Mouse (Mus musculus) erythroblast, adult 5-6 weeks (primary cell): ENCODE measurements around the gene Tox2. TPM values are rescaled to one million over a fixed set of nuclear protein-coding genes. Genes with fewer than 3 reads are reported as not detected.

Experiments
- ATAC-seq: replicated peaks from 2 replicates; pipeline ENCODE4 v1.8.0; 2016; ENCODE audit warnings: moderate number of reproducible peaks, mild to moderate bottlenecking, moderate TSS enrichment, inconsistent platforms; ENCODE audit not compliant: poor library complexity, low FRiP score, severe bottlenecking
- total RNA-seq, 2 experiments: library from RNA; stranded (forward) in 1 of 2; stranded (reverse) in 1 of 2; fragments of 150-400 nt in 1 of 2; fragments of 200-764, 138-1000 nt in 1 of 2; gene quantifications; 2 replicates each; pipeline versions ENCODE4 v1.2.3 to v1.2.4; 2015 to 2017; ENCODE audit warnings: low replicate concordance in 2 of 2

The Tox2 gene
- total RNA-seq, 2 experiments from 2014 or later = not detected

DNA sequence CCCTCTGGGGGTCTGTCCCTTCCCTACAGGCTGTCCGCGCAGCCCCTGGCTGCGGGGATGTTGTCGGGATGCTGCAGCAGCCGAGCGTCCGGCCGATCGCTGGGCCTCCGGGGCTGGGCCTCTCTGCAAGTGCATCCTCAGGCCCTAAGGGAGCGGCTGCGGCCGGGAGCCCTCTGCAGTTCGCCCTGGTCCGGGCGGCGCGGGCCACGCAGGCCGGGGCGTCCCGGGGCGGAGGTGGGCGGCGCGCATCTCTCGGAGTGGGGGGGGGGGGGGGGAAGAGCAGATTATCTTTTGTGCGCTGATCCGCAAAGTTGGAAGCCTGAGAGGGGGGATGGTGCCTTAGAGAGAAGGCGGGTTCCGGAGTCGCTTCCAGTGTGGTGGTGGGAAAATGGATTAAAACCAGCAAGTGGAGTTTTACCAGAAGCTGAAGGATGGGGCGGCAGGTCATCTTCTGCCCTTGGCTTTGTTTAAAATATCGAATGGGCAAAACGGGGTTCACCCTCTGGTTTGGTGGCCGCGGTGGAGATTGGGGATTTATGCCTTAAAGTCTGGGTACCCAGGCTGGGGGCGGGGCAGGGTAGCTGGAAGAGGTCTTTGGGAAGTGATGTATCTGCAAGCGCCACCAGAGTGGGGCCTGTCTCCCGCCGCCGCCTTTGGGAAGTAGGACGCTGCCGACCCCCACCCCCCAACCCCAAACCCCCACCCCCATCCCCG is 1.8 kb downstream of the Tox2 start:
- no peak for ATAC-seq

DNA sequence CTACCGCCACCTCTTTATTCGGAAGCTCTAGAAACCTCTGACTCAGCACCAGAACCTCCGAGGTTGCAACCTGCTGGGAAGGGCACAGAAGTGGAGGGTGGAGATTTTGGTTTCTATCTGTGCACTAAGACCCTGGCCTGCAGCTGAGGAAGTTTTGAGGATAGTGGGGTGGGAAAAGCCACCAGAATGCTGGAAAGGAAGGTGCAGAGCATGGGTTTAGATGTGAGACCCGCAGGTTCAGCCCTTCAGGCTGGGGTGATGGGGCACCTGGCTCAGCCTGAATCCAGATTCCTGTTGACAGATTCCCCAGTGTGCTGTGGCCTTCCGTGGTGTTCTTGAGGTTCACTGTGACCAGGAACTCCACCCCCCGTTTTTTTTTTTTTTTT is 2.3 kb downstream of the Tox2 start:
- ATAC-seq = no peak

DNA sequence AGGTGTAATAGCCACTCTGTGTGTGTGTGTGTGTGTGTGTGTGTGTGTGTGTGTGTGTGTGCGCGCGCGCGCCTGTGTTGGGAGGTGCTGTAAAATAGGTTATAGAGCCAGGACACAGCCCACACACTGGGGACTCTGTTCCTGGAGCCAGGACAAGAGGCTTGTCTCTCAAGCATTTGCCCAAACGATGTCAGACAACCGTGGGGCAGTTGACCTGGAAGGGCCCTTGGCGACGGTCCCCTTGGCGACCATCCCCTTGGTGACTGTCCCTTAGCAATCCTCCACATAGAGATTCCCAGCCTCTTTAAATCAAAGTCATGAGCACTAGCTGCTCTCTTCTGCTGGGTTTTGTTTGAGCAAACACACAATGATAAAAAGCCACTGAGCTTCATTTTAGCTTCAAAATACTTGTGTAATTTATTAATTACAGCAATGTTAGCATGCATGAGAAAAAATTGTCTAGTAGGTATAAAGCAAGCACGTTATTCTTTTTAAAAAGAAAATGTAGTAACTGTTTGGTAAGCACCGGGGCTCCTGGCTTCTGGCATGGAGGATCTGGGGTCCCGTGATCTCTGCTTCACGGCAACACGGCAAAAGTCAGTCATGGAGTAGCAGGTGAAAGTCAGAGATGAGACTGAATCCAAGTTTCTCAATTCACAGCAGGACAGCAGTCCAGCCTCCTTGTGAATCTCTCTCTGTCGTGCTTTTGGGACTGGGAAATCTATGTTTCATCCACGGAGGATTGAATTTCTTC is 3.0 kb downstream of the Tox2 start:
- no peak for ATAC-seq

DNA sequence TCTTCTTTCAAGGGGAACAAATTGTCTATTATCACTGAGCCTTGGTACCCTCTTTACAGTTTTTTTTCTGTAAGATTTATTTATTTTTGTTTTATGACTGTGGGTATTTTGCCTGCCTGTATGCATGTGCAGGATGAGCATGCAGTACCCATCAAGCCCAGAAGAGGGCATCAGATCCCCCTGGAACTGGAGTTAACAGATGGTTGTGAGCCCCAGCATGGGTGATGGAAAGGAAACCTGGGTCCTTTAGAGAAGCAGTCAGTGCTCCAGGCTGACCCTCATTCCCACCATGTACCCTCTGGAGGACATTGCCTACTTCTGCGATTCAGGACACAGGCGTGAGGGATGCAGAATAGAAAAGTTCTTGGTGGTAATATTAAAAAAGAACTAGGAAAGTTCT is 4.4 kb downstream of the Tox2 start:
- no peak for ATAC-seq

DNA sequence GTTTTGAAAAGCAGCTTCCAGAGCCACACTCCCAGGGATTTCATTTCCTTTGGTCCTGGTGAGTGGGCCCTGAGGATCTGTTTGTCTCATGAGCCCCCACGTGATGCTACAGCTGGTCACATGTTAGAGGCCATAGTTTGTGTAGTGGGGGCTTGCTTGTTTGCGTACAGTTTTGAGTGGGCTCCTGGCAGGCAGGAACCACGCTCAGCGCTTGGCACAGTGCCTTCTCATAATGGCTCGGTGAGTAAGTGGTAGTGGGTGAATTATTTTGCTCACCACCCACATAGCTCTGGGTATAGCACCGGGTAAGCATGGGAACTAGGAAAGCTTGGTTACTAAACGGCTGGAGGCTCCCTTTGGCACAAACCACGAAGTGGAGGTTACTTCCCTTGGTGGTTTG is 6.2 kb downstream of the Tox2 start:
- no peak for ATAC-seq

DNA sequence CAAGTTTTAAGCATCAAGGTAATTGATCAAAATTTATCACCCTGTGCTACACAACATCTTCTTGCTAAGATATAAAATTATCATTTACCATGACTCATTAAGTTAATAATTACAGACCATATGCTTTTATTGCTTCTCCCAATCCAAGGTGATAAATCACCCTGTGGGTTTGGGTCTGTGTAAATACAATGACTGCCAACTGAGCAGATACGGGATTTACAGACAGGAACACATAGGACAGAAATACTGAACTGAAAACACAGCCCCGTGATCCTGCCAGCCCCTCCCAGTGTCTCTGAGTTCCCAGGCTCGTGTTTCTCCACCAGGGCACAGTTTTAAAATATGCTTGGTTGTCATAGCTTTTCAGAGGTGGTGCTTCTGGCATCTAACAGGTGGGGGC is 10.2 kb downstream of the Tox2 start:
- no peak for ATAC-seq

DNA sequence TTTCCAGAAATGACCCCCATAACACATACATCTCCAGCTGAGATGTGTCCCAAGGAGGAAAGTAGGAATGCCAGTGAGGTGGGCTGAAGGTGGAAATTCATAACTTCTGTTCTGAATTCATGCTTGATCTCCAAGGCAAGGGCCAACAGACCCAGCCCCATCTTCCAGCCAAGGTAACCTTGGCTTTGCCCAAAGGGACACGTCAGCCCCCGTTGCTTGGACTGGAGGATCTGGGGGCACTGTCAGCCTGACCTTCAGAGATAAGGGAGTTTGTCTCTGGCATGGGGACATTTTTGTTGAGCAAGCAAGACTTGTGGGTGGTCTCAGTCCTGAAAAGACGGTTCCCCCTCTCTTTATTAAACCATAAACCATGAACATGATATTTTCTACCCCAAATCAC is 15.2 kb downstream of the Tox2 start:
- ATAC-seq = no peak

DNA sequence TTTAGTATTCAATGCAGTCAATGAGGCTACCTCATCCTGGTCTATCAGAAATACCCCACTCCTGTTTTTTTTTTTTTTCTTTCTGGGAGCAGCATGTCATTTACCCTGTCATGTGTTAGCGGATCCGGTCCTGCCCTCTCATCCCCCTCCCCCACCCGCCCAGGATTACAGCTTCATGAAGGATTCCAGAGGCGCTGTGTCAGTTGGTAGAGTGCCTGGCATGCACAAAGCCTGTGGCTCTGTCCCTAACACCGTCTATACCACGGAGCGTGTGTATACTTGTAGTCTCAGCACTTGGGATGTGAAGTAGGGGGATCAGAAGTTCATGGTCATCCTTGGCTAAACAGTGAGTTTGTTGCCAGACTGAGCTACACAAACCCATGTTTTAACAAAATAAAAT is 15.6 kb downstream of the Tox2 start:
- no peak for ATAC-seq

DNA sequence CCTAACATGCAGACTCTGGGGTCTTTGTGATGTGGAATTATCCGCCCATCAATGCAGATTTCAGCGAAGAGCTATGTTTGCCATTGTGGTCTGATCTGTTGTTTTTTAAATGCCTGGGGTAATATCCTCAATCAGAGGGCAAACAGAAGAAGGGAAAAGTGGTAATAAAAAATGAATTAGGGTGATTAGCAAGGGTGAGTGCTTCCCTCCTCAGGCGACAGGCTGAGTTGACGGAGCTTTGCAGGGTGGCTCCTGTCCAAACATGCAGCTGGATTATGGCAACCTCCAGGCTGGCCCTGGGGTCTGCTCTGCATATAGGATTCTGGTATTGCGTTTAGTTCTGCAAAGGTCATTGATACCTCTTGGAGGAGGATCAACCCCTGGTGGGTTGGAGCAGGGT is 16.5 kb downstream of the Tox2 start:
- ATAC-seq = no peak

DNA sequence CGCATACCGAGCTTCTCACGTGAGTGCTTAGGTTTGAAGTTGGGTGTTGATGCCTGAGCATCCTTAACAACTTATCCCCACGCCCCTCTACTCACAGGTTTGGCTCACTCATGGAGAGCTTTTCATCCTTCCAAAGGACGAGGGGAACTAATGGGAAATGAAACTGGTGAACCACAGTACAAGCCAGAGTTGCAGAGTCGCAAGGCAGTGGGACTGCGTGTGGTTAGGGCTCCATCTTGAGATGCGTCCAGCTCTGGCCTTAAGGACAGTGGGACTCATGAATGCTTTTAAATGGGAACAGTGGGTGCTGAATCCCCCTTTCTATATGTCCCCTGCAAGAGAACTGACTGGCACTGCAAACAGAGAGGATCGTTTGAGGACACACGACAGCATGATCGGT is 17.8 kb downstream of the Tox2 start:
- no peak for ATAC-seq

DNA sequence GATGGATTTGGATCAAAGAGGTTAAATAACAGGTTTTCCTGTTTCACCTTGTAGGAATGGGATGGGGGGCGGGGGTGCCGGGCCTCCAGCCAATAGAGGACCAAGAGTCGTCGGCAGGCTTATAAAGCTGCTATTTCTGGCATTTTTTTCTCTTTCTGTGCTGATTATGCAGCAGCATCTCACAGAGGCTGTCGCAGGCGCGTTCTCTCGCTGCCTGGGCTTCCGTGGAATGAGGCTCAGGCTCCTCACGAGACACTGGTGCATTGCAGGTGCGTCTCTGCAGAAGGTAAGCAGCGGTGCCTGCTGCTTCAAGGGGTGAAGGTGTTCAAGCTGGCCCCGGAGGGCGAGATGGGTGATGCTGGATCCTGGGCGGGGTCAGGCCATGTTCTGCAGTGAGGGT is 22.4 kb downstream of the Tox2 start:
- ATAC-seq = no peak

DNA sequence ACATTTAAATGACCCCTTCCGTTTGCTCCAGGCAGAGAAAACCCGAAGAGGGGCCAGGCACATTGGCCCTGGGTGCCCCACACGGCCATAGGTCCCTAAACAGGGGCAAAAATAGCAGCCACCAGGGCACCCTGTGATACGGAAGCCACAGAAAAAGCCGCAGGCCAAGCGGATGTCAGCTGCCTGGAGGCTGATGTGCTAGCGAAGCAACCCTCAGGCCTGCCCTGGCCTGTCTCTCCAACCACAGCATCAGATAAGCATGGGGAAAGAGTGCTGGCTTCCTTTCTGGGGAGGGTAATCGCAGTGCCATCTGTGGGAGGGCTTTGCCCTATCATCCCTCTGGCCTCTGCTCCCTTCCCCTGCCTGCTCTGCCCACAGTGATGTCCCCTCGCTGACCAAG is 26.1 kb downstream of the Tox2 start:
- ATAC-seq = no peak

DNA sequence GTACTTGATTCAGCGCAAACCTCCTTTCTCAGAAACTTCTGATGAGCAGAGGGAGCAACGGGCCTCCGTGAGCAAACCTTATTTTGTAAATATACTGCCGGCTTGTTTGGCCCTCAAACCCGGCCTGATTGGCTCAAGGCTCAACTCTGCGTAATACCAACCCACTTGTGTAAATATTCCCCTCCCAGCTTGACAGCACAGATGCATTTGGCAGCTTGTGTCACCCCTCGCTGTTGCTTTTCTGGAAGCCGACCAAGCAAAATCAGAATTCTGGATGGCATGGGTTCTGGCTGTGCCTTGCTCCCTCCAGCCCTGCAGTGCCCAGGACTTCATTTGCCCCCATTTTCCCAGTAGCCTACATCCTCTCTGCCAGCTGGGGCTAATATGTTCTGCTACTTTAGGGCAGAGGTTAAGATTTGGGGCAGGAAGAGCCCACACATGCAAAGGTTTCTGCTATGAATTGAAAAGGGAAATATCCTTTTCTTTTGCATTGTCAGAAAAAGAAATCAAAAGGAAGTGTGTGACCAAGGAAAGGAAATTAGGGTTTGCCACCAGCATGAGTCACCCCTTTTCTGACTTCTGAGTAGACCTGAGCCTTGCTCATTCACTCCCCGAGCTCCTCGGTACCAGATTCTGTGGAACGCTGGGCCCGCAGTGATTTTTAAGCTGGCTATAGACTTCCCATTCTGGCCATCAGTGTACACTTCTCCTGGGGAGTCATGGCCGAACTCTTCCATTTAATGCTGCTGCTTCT is 29.0 kb downstream of the Tox2 start:
- ATAC-seq = no peak

DNA sequence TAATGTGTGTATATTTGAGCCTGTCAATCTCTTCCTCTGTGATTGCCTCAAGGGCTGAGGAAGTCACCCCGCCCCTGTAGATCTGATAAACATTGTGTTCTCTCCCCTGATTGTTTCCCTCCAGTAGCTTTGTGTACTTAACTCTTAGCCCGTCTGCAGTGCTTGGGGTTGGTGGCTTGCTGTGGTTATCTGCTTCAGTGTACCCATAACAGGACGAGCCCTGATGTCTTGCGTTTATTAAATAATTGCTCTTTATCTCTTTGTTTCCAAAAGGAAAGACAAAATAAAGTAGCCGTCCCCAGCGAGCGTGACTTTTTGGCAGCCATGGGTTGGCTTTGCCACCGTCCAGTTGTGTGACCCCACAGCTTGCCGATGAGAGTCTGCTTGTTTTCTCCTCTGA is 30.7 kb downstream of the Tox2 start:
- no peak for ATAC-seq

DNA sequence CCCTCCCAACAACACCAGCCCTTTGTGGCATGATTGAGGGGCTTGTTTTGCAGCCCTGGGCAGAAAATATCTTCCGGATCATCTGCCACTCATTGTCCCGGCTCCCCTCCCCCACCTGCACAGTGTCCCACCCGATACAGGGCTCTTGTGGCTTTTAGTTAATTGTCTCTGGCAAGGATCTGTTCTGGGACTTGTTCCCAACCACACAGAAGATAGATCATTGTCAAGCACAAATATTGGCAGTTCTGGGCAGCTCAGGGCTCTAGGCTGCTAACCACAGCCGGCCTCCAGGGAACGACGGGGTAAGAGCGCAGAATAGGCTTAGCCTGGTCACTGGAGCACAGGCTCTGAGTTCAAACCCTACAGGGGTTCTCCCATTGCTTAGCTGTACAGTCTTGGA is 33.1 kb downstream of the Tox2 start:
- no peak for ATAC-seq

DNA sequence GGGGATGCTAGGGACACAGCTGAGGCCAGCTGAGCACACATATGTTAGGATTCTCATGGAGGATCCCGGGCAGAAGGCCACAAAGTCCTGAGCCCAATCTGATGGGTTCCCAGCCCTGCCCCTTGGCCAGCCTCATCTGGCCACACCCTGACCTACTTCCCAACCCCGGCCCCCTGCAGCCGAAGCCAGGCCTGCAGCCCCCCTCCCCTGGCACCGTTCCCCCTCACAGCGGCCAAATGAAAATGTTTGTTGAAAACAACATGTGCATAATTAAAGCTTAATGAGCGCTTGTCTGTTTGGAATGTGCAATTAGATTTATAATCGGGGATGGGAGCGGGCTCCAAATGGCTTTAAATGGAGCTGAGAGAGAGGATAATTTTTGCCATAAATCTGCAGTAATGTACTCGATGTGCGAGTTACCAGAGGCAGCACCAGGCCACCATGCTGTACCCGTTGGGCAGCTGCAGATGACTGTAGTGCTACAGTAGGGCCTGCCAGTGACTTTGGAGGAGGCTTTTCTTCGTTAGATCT is 35.1 kb downstream of the Tox2 start:
- no peak for ATAC-seq

DNA sequence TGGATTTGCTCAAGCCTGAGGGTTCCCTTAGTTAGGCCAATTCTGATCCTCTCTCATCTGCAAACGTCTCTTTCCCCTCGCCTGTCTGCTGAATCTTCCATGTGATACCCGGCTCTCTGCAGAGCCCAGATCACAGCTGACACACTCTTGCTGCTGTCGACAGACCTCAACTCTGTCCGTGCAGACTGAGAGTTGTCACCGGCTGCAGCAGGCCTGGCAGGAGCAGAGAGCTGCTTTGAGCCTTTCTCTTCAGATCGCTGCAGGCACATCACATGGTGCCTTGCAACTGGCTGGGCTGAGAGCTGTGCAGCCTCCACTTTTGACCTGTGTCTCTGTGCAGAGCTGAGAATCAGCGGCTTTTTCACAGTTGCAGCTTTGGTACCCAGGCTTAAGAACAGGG is 37.0 kb downstream of the Tox2 start:
- ATAC-seq = no peak

DNA sequence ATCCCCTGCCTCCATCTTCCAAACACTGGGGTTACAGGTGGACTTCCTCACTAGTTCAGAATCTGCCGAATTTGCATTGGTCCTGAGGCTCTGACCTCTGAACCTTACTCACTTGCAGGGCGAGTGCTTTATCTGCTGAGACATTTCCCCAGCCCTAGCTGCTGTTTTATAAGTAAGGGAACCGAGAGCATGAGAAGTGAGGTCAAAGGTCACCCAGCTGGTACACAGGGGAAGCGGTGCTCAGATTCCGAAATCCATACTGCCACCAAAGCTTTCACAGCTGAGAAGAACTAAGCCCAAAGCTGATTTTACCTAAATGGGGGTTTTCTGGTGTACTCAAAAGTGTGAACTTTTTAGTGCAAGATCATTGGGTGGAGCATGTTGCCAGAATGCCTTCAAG is 38.9 kb downstream of the Tox2 start:
- ATAC-seq = no peak

DNA sequence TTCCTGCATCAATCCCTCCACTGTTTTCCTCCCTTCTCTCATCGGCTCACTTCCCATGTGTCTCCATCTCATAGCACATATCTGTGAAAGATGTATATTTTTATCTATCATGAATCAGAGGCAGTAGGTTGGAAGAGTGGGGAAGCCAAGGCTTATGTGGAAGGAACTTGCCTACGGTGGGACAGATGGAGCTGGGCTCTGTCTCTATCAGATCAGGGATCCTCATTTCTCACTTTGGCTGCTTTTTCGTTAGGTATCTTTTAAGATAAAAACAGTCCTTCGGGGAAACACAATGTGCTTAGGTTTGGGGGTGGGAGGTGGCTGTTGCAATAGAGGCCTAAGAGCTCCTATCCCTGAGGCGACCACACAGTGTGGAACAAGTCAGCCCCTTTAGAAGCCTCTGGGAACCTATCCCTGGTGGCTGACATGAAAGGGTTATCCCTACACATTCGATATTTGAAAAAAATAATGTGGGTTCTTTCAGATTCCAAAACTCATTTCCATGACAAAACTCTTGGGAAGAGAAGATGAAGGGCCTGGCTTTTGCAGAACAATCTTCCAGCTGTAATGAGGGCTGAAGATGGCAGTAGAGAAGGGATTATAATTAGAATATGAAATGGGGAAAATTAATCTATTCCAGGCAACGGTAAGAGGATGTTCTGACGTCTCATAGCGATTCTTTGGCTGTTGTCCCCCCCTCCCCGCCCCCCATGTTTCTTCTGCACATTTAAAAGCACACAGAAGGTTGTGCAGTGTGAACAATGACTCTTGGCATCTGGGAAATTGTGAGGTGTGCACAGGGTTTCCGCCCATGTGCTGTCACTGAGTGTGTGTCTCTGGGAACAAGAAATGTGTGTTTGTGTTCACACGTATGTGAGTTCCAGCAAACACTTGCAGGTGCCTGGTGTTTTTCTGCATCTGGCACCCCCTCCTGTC is 41.3 kb downstream of the Tox2 start:
- no peak for ATAC-seq

DNA sequence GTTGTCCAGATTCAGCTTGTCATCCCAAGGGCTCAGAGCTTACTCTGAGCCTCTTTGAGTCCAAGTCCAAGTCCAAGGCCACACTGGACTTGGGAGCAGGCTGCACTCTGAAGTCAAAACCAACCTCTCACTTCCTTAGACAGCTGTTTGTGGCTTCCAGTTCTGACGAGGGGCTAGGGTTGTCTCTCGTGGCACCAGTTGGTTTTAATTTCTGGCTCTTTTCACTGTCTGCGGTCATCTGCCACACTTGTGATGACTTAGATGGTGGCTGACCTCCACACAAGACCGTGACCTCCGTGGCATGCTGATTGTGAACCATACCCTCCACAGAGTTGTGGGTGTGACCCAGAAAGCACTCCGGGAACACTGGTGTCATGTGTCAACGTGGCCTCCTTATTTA is 46.0 kb downstream of the Tox2 start:
- ATAC-seq = no peak
